Mouse (Mus musculus): ENCODE measurements at regions not wholly inside any gene's neighbourhood (a gene's known extent, or its start where the extent isn't known, plus 50 kb on each side); places are given as distances from the start of the nearest gene placed in this dataset.

DNA sequence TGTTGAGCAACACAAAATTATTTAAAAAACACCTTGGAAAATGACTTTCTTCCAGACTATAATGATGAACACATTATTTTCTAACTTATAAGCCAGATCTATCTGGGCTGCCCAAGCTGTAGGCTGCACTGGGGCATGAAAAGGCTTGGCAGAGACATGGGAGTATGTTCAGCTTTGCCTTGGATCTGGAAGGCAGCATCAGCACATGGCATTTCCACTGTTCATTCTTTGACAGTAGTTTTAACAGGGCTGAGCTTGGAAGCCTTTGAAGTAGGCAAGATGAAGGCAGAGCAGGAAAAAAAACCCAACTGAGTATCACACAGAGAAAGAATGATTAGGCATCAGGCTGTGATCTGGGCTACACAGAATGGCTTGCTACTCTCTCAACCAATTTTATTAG lies 1705.3 kb upstream of the Gm7489 start:
- no peak overlapping the region for H3K4me3 ChIP-seq (replicated peaks in 1 of 3; ENCODE audit: low read depth in 2 of 3, low read length in 2 of 3, poor library complexity in 1 of 3)
- H3K4me1 ChIP-seq (ENCODE audit: control insufficient read depth in 1 of 2, insufficient read depth in 2 of 2): no peaks in the 10 kb centered on the region
- H3K27ac ChIP-seq (ENCODE audit: insufficient read depth, low read depth): no peak overlapping the region
- no peak overlapping the region for H3K4me2 ChIP-seq (ENCODE audit: insufficient read depth, low read depth, poor library complexity, severe bottlenecking)
- in situ Hi-C loops (cut with MboI; ENCODE audit: low pct_ligation_motif_present, low pct_unique_long_range_greater_than_20kb, low sequenced_read_pairs) (no loop called here), dilution Hi-C loops (cut with MboI; ENCODE audit: extremely low pct_ligation_motif_present, extremely low pct_unique_long_range_greater_than_20kb, low sequenced_read_pairs) (no loop called here)
- TF ChIP-seq ETS1 (conservative IDR thresholded peaks at IDR 0.05; ENCODE audit: low read depth, low read length) (no peak), HCFC1 (IDR thresholded peaks at IDR 0.05; ENCODE audit: low read depth, low read length) (no peak), MEF2A (IDR thresholded peaks at IDR 0.05; ENCODE audit: borderline replicate concordance, low read depth, low read length) (no peak), MAX (IDR thresholded peaks at IDR 0.05; ENCODE audit: low read length) (no peak), ZC3H11A (IDR thresholded peaks at IDR 0.05; ENCODE audit: low read depth, low read length) (no peak)
- no peaks in the 10 kb centered on the region for H3K79me2 ChIP-seq (replicated peaks; ENCODE audit: control insufficient read depth, extremely low read depth, insufficient read depth, poor library complexity, severe bottlenecking)
- no peaks in the 10 kb centered on the region for H3K9me3 ChIP-seq (replicated peaks; ENCODE audit: low read length)
- H3K27me3 ChIP-seq (replicated peaks): no peaks in the 10 kb centered on the region
- H3K36me3 ChIP-seq (replicated peaks in 1 of 2; ENCODE audit: control insufficient read depth in 1 of 2, insufficient read depth in 1 of 2, low read length in 1 of 2): no peaks in the 10 kb centered on the region
- H3K9ac ChIP-seq (ENCODE audit: insufficient read depth, low read depth): no peak overlapping the region
- DNase-seq (ENCODE audit: extremely low read depth): no peak

GRCm38 (mm10) chr15:52191176-52191575 lies 1693.5 kb upstream of the Gm7489 start:
- Histone ChIP-seq H3K4me1 (ENCODE audit: control insufficient read depth in 1 of 2, insufficient read depth in 2 of 2) (no peaks in the 10 kb centered on the region), H3K9ac (ENCODE audit: insufficient read depth, low read depth) (no peak overlapping the region), H3K4me2 (ENCODE audit: insufficient read depth, low read depth, poor library complexity, severe bottlenecking) (no peak overlapping the region), H3K9me3 (replicated peaks; ENCODE audit: low read length) (no peaks in the 10 kb centered on the region), H3K27me3 (replicated peaks) (no peaks in the 10 kb centered on the region), H3K79me2 (replicated peaks; ENCODE audit: control insufficient read depth, extremely low read depth, insufficient read depth, poor library complexity, severe bottlenecking) (no peaks in the 10 kb centered on the region), H3K36me3 (replicated peaks in 1 of 2; ENCODE audit: control insufficient read depth in 1 of 2, insufficient read depth in 1 of 2, low read length in 1 of 2) (no peaks in the 10 kb centered on the region), H3K27ac (ENCODE audit: insufficient read depth, low read depth) (no peak overlapping the region), H3K4me3 (replicated peaks in 1 of 3; ENCODE audit: low read depth in 2 of 3, low read length in 2 of 3, poor library complexity in 1 of 3) (no peak overlapping the region)
- dilution Hi-C loops (cut with MboI; ENCODE audit: extremely low pct_ligation_motif_present, extremely low pct_unique_long_range_greater_than_20kb, low sequenced_read_pairs): no loop called here
- TF ChIP-seq MAX (IDR thresholded peaks at IDR 0.05; ENCODE audit: low read length) (no peak), HCFC1 (IDR thresholded peaks at IDR 0.05; ENCODE audit: low read depth, low read length) (no peak), MAFK (IDR thresholded peaks at IDR 0.05; ENCODE audit: insufficient replicate concordance, low read length) (no peak), BHLHE40 (IDR thresholded peaks at IDR 0.05; ENCODE audit: low read depth, low read length) (no peak), JUN (IDR thresholded peaks at IDR 0.05; ENCODE audit: insufficient read depth, low read depth, low read length) (no peak)
- in situ Hi-C loops (cut with MboI; ENCODE audit: low pct_ligation_motif_present, low pct_unique_long_range_greater_than_20kb, low sequenced_read_pairs): no loop called here
- no peak for DNase-seq (ENCODE audit: extremely low read depth)

DNA sequence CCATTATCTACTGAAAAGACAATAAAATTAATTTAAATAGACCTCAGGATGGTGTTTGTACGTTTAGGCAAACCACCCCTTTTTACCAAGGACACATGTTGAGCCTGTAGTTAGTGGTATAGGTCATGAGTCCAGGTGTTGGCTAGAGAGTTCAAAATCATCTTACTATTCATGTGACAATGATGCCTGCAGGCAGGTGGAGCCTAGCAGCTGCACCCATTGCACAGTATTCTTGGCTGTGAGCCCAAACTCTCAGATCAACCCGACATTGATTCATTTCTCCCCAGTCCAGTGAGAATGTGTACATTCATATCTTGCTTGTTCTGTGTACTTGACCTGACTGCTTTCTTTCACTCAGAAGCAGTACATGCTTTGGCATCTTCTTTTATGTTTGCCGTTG lies 1677.4 kb upstream of the Gm7489 start:
- H3K79me2 ChIP-seq (replicated peaks; ENCODE audit: control insufficient read depth, extremely low read depth, insufficient read depth, poor library complexity, severe bottlenecking): no peaks in the 10 kb centered on the region
- no peaks in the 10 kb centered on the region for H3K4me1 ChIP-seq (ENCODE audit: control insufficient read depth in 1 of 2, insufficient read depth in 2 of 2)
- no peak for DNase-seq (ENCODE audit: extremely low read depth)
- no peaks in the 10 kb centered on the region for H3K27me3 ChIP-seq (replicated peaks)
- H3K4me3 ChIP-seq (replicated peaks in 1 of 3; ENCODE audit: low read depth in 2 of 3, low read length in 2 of 3, poor library complexity in 1 of 3): no peak overlapping the region
- H3K9ac ChIP-seq (ENCODE audit: insufficient read depth, low read depth): no peak overlapping the region
- no peak overlapping the region for H3K27ac ChIP-seq (ENCODE audit: insufficient read depth, low read depth)
- no peak for TF ChIP-seq SIN3A (IDR thresholded peaks at IDR 0.05; ENCODE audit: low read length)
- no peak for TF ChIP-seq EP300 (IDR thresholded peaks at IDR 0.05; ENCODE audit: low read length)
- TF ChIP-seq JUND (conservative IDR thresholded peaks at IDR 0.05; ENCODE audit: low read depth, low read length): no peak
- TF ChIP-seq ZNF384 (IDR thresholded peaks at IDR 0.05; ENCODE audit: low read depth, low read length): no peak
- no peak for TF ChIP-seq SMC3 (IDR thresholded peaks at IDR 0.05; ENCODE audit: low read depth, low read length)
- no peak for TF ChIP-seq USF2 (conservative IDR thresholded peaks at IDR 0.05; ENCODE audit: low read depth, low read length)
- no peak for TF ChIP-seq ZC3H11A (IDR thresholded peaks at IDR 0.05; ENCODE audit: low read depth, low read length)
- TF ChIP-seq NELFE (IDR thresholded peaks at IDR 0.05; ENCODE audit: low read depth, low read length): no peak
- dilution Hi-C loops (cut with MboI; ENCODE audit: extremely low pct_ligation_motif_present, extremely low pct_unique_long_range_greater_than_20kb, low sequenced_read_pairs) (no loop called here), in situ Hi-C loops (cut with MboI; ENCODE audit: low pct_ligation_motif_present, low pct_unique_long_range_greater_than_20kb, low sequenced_read_pairs) (no loop called here)
- no peaks in the 10 kb centered on the region for H3K36me3 ChIP-seq (replicated peaks in 1 of 2; ENCODE audit: control insufficient read depth in 1 of 2, insufficient read depth in 1 of 2, low read length in 1 of 2)
- no peaks in the 10 kb centered on the region for H3K9me3 ChIP-seq (replicated peaks; ENCODE audit: low read length)
- H3K4me2 ChIP-seq (ENCODE audit: insufficient read depth, low read depth, poor library complexity, severe bottlenecking): no peak overlapping the region
